Mouse (Mus musculus) small intestine, adult 2 months (tissue): ENCODE results near the gene Fbxl16. TPM values are rescaled to one million over a fixed set of nuclear protein-coding genes. Genes with fewer than 3 reads are reported as not detected.

Experiments
- H3K27ac ChIP-seq: fragments of 200-500 bp; 2 replicates; pipeline ENCODE4 v1.5.1; 2012; ENCODE audit warnings: low read depth, low read length, control low read depth, inconsistent platforms; ENCODE audit not compliant: insufficient read depth
- H3K27me3 ChIP-seq: fragments of 200-500 bp; 2 replicates; pipeline ENCODE4 v1.6.1; 2012; ENCODE audit warnings: mild to moderate bottlenecking, moderate library complexity, low read length, inconsistent platforms; ENCODE audit not compliant: control insufficient read depth, insufficient read depth
- H3K36me3 ChIP-seq: fragments of 200-500 bp; 2 replicates; pipeline ENCODE4 v1.6.1; 2012; ENCODE audit warnings: mild to moderate bottlenecking, low read length, control low read depth, inconsistent platforms; ENCODE audit not compliant: control insufficient read depth, insufficient read depth
- H3K4me1 ChIP-seq: fragments of 200-500 bp; 2 replicates; pipeline ENCODE4 v1.6.1; 2012; ENCODE audit warnings: low read length, inconsistent platforms, mixed read lengths; ENCODE audit not compliant: control insufficient read depth, insufficient read depth, insufficient read length
- H3K4me3 ChIP-seq: fragments of 200-500 bp; 2 replicates; pipeline ENCODE4 v1.5.1; 2012; ENCODE audit warnings: low read depth, mild to moderate bottlenecking, control low read depth, inconsistent platforms, low read length, moderate library complexity
- CTCF ChIP-seq: fragments of 200-500 bp; IDR thresholded peaks from 2 replicates; pipeline ENCODE4 v1.5.1; 2012; ENCODE audit warnings: low read depth, mild to moderate bottlenecking, control low read depth, inconsistent platforms, low read length, moderate library complexity, mixed read lengths; ENCODE audit not compliant: insufficient replicate concordance, insufficient read length; ENCODE audit errors: extremely low read depth
- POLR2A ChIP-seq: fragments of 200-500 bp; IDR thresholded peaks from 2 replicates; pipeline ENCODE4 v1.6.1; 2012; ENCODE audit warnings: low read depth, mild to moderate bottlenecking, control low read depth, inconsistent platforms, low read length, moderate library complexity
- WGBS: fragments of 180-500 bp; shearing (Covaris S2); methylation state at CpG from one replicate; pipeline ENCODE4 v1.1.7; 2018; 5-methylcytosine and 5-hydroxymethylcytosine counted together
- polyA plus RNA-seq: library from polyadenylated mRNA; depleted of rRNA; stranded (reverse); fragments of >200 nt; gene quantifications from 2 replicates; pipeline ENCODE4 v1.2.3, GENCODE M21; 2012

Gene Fbxl16
- polyA plus RNA-seq, 1 experiment: 3.7 TPM

GRCm38 (mm10) chr17:25810890-25811289 lies 2.0 kb downstream of the Fbxl16 start:
- 64% methylated on average over 4 of the region's 4 CpGs for WGBS
- Histone ChIP-seq H3K36me3 (no peaks in the 10 kb centered on the region), H3K27me3 (peaks cover 16% of the 10 kb centered on the region), H3K4me3 (no peak overlapping the region), H3K4me1 (peaks cover 3% of the 10 kb centered on the region), H3K27ac (no peak overlapping the region)
- no peak for TF ChIP-seq POLR2A
- no peak for TF ChIP-seq CTCF

DNA sequence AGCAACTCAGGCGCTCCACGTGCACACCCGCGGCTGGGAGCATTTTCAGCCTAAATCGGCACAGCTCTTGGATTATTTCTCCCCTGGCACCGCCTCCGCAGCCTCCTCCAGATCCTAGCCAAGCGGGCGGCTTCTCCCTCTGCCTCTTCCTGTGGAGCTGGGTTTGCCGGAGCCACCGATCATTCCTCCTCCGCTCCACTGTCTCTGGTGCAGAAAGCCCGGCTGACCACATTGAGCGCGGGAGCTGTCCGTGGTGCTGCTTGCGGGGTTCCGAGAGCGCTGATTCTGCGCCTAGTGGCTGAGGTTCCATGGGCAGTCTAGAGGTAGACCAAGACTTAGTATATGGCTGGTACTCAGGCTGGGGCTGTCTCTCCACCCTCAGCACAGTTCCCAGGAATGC lies 4.6 kb downstream of the Fbxl16 start:
- no peak overlapping the region for H3K4me3 ChIP-seq
- no peak overlapping the region for H3K27ac ChIP-seq
- no peaks in the 10 kb centered on the region for H3K36me3 ChIP-seq
- WGBS: 2% methylated on average over 20 of the region's 20 CpGs
- peaks cover 15% of the 10 kb centered on the region for H3K27me3 ChIP-seq
- peak; percentile 45; the same call in 1 of the 2 replicates for TF ChIP-seq CTCF
- no peak for TF ChIP-seq POLR2A
- H3K4me1 ChIP-seq: peaks cover 3% of the 10 kb centered on the region

DNA sequence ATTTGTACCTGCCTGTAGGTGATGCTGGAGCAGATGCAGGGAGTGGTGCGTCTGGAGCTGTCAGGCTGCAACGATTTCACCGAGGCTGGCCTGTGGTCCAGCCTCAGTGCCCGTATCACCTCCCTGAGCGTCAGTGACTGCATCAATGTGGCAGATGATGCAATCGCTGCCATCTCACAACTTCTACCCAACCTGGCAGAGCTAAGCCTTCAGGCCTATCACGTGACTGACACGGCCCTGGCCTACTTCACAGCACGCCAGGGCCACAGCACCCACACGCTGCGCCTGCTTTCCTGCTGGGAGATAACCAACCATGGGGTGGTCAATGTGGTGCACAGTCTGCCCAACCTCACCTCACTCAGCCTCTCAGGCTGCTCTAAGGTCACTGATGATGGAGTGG lies 8.8 kb downstream of the Fbxl16 start:
- no peak overlapping the region for H3K4me3 ChIP-seq
- no peak overlapping the region for H3K27ac ChIP-seq
- 81% methylated on average over 11 of the region's 11 CpGs for WGBS
- H3K4me1 ChIP-seq: peaks cover 7% of the 10 kb centered on the region
- no peaks in the 10 kb centered on the region for H3K36me3 ChIP-seq
- TF ChIP-seq CTCF (no peak), POLR2A (no peak)
- H3K27me3 ChIP-seq: peaks cover 14% of the 10 kb centered on the region; the same call in 1 of the 2 replicates

DNA sequence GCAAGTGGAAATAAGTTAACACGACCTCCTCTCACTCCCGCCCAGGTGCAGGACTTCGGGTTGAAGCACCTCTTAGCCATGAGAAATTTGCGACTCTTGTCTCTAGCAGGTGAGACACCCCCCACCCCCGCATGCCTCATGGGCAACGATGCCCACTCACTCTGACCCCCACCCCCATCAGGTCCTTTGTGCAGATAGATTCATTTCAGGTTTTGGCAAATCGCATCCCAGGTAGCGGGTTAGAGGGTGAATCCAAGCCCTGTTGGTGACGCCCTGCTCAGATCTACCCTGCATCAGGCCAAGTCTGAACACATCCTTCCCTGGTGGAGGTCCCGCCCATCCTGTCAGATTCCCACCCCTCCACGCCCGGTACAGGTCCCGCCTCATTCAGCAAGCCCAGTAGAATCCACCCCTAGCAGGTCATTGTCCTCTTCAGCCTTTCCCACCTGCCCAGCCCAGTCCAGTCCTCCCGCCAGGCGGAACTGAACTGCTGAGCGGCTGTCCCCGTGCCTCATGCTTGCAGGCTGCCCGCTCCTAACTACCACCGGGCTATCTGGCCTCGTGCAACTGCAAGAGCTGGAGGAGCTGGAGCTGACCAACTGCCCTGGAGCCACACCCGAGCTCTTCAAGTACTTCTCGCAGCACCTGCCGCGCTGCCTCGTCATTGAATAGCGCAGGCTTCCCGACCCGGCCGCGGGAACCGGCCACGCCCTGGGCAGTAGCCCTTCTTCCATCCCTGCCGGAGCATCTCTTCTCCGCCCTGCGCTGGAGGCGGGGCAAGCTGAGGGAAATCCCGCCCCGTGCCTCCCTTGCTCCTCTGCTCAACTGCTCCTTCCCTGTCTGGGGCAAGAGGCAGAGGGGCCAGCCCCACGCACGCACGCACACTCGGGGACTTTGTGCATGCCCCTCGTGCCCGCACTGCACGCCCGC lies 10.2 kb downstream of the Fbxl16 start:
- H3K27me3 ChIP-seq: peaks cover 14% of the 10 kb centered on the region; the same call in 1 of the 2 replicates
- no peak overlapping the region for H3K27ac ChIP-seq
- TF ChIP-seq CTCF (no peak), POLR2A (no peak)
- no peaks in the 10 kb centered on the region for H3K36me3 ChIP-seq
- 7% methylated on average over 46 of the region's 46 CpGs for WGBS
- H3K4me3 ChIP-seq: peak overlapping the region; percentile 36
- peaks cover 9% of the 10 kb centered on the region for H3K4me1 ChIP-seq

- H3K36me3 ChIP-seq: peaks cover 11% of the 10 kb centered on the region
- peaks cover 14% of the 10 kb centered on the region; the same call in 1 of the 2 replicates for H3K27me3 ChIP-seq
- peak within 1 kb of the TSS; percentile 52 for H3K27ac ChIP-seq
- TF ChIP-seq POLR2A (no peak), CTCF (no peak)
- peak within 1 kb of the TSS; percentile 91 for H3K4me3 ChIP-seq
- under 1% methylated on average over 18 of the region's 18 CpGs for WGBS
- H3K4me1 ChIP-seq: peaks cover 21% of the 10 kb centered on the region
These were observed 14.6 kb downstream of the Fbxl16 start, which contains the start of gene Wdr24 for GRCm38 (mm10) chr17:25823452-25823851. Gene Wdr24, plus strand, starts transcription at chr17:25823627.

DNA sequence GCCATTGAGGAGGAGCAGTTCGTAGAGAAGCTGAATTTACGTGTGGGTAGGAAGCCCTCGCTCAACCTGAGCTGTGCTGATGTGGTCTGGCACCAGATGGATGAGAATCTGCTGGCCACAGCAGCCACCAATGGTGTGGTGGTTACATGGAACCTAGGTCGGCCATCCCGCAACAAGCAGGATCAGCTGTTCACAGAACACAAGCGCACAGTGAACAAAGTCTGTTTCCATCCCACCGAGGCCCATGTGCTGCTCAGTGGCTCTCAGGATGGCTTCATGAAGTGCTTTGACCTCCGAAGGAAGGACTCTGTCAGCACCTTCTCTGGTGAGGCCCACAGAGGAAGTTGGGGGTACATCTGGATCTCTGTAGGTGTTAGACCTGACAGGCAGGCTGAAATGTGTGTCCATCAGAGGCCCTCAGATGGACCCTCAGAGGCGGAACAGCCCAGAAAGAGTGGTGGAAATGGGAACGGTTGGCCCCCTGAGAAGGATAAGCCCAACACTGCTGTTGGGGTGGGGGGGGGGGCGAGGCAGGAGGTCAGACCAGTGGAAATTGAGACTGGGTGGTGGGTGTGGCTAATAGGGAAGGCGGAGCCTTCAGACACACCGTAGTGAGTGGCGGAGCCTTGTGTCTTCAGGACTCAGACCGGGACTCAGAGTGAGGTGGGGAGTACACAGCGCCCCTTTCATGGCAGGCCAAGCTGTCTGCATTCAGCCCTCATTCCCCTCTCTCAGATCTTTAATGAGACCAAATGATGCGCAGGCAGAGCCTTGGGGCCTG lies 15.7 kb downstream of the Fbxl16 start:
- 62% methylated on average over 17 of the region's 17 CpGs for WGBS
- H3K4me3 ChIP-seq: peak overlapping the region; percentile 91
- H3K36me3 ChIP-seq: peaks cover 11% of the 10 kb centered on the region
- TF ChIP-seq POLR2A: no peak
- TF ChIP-seq CTCF: no peak
- no peak overlapping the region for H3K27ac ChIP-seq
- peaks cover 20% of the 10 kb centered on the region for H3K4me1 ChIP-seq
- H3K27me3 ChIP-seq: peaks cover 4% of the 10 kb centered on the region; the same call in 1 of the 2 replicates
